In the genomic region with DNA sequence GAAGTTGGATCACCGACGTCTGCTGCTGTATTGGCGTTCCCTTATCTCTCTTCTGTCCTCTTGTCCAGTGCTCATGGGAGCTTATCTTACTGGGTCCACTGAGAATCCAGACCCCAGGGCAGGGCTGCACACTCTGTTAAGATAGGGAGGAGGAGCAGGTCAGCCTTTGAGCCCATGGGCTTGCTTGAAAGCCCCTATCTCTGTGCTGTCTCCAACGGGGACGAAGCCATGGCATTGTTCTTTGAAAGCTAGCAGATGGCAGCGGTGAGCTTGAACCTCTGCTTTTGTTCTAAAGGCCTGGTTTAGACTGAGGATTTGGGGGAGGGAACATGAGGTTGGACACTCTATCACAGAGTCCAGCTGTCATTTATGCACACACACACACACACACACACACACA, we compare ENCODE assay signal across 17 mouse cellular contexts.
DNase-seq lines count a peak whose midpoint lies in the region; ATAC-seq and TF ChIP-seq lines count a peak whose summit lies in the region.
"Had no signal": no experiment of that assay in that cellular context is flagged by ENCODE, and none has a peak within 500 bp of the region (broad histone marks: within the 10 kb centered on the region; RNA-seq: fewer than 3 reads in every experiment).

No protein-coding gene starts in this region.

- no peak overlapping the region for H3K9ac ChIP-seq in heart, embryonic 11.5 days (ENCODE audit: low read depth, low read length)
- H3K9ac ChIP-seq in midbrain, embryonic 14.5 days (replicated peaks; ENCODE audit: low read length), result no peak overlapping the region
- H3K9ac ChIP-seq: forebrain, postnatal 0 days; intestine, embryonic 15.5 days; limb, embryonic 15.5 days; liver, embryonic 15.5 days had no signal

- no peak for TF ChIP-seq CTCF in brain, embryonic 14.5 days (IDR thresholded peaks at IDR 0.05; ENCODE audit: borderline replicate concordance, extremely low read depth, insufficient read depth, insufficient read length)

- H3K27ac ChIP-seq in heart, embryonic 11.5 days (ENCODE audit: low read depth, low read length), result no peak overlapping the region
- 0 out of 2 replicates have a peak overlapping the region, but pooled peaks have one; percentile 26 for H3K27ac ChIP-seq in midbrain, embryonic 14.5 days (replicated peaks; ENCODE audit: low read depth, low read length)
- H3K27ac ChIP-seq: intestine, embryonic 15.5 days; limb, embryonic 15.5 days; liver, embryonic 15.5 days had no signal

- no peaks in the 10 kb centered on the region for H3K27me3 ChIP-seq in heart, embryonic 11.5 days (ENCODE audit: control insufficient read depth, insufficient read depth, low read length)
- H3K27me3 ChIP-seq in midbrain, embryonic 14.5 days (ENCODE audit: control insufficient read depth, insufficient read depth, low read length), result no peaks in the 10 kb centered on the region
- H3K27me3 ChIP-seq: intestine, embryonic 15.5 days; limb, embryonic 15.5 days; liver, embryonic 15.5 days had no signal

- 0 out of 2 replicates have a peak, but pooled peaks have one; percentile 57 for ATAC-seq in heart, embryonic 11.5 days (replicated peaks; ENCODE audit: insufficient number of reproducible peaks, low FRiP score, low TSS enrichment)
- ATAC-seq in midbrain, embryonic 14.5 days (ENCODE audit: low FRiP score, low TSS enrichment), result peak; percentile 57; the same call in 1 of the 2 replicates
- ATAC-seq: forebrain, postnatal 0 days; intestine, embryonic 15.5 days had no signal

- no peak for DNase-seq in heart, postnatal 14 days
- DNase-seq in brain, embryonic 14.5 days (ENCODE audit: low read depth), result peak; percentile 53
- DNase-seq in embryo, embryonic 10.5 days (ENCODE audit: low spot score), result peak; percentile 47
- peak; percentile 44 for DNase-seq in midbrain, embryonic 14.5 days
- no peak for DNase-seq in cerebellum, adult 9-11 months
- no peak for DNase-seq in gastrocnemius, adult 8-10 months (ENCODE audit: low spot score in 2 of 2)
- DNase-seq: adrenal gland, adult 2 months; cerebellum, adult 9-10 months; forebrain, postnatal 0 days; kidney, adult 9 months; kidney, postnatal 25 days; thymus, adult 2 months had no signal

- H3K36me3 ChIP-seq in heart, embryonic 11.5 days (ENCODE audit: control insufficient read depth, insufficient read depth, low read length), result no peaks in the 10 kb centered on the region
- no peaks in the 10 kb centered on the region for H3K36me3 ChIP-seq in midbrain, embryonic 14.5 days (ENCODE audit: control insufficient read depth, insufficient read depth, low read length)
- H3K36me3 ChIP-seq: intestine, embryonic 15.5 days; limb, embryonic 15.5 days; liver, embryonic 15.5 days had no signal

- peak overlapping the region; percentile 6; the same call in 1 of the 2 replicates for H3K4me2 ChIP-seq in heart, embryonic 11.5 days
- no peak overlapping the region for H3K4me2 ChIP-seq in midbrain, embryonic 14.5 days (ENCODE audit: low read length)
- H3K4me2 ChIP-seq: intestine, embryonic 15.5 days; limb, embryonic 15.5 days; liver, embryonic 15.5 days had no signal

- no peaks in the 10 kb centered on the region for H3K9me3 ChIP-seq in heart, embryonic 11.5 days (replicated peaks; ENCODE audit: control insufficient read depth, low read length)
- no peaks in the 10 kb centered on the region for H3K9me3 ChIP-seq in midbrain, embryonic 14.5 days (ENCODE audit: control insufficient read depth, low read length)
- H3K9me3 ChIP-seq: intestine, embryonic 15.5 days; limb, embryonic 15.5 days; liver, embryonic 15.5 days had no signal

- peaks cover 12% of the 10 kb centered on the region for H3K4me1 ChIP-seq in heart, embryonic 11.5 days (ENCODE audit: control insufficient read depth, insufficient read depth, low read length)
- peaks cover 17% of the 10 kb centered on the region for H3K4me1 ChIP-seq in midbrain, embryonic 14.5 days (ENCODE audit: control insufficient read depth, insufficient read depth, low read length)
- H3K4me1 ChIP-seq: intestine, embryonic 15.5 days; limb, embryonic 15.5 days; liver, embryonic 15.5 days had no signal

- WGBS in heart, embryonic 11.5 days (ENCODE audit: insufficient replicate concordance), result 11% methylated on average over 6 of the region's 6 CpGs
- WGBS in midbrain, embryonic 14.5 days, result 16% methylated on average over 6 of the region's 6 CpGs

- TF ChIP-seq POLR2A in brain, embryonic 14.5 days (IDR thresholded peaks at IDR 0.05; ENCODE audit: borderline replicate concordance, extremely low read depth, insufficient read depth, insufficient read length, poor library complexity, severe bottlenecking), result no peak

- intact Hi-C loops in heart, postnatal 14 days (cut with DNase I), result no loop called here

- no peak overlapping the region for H3K4me3 ChIP-seq in heart, embryonic 11.5 days (ENCODE audit: low read depth, low read length)
- H3K4me3 ChIP-seq in midbrain, embryonic 14.5 days (replicated peaks; ENCODE audit: low read depth, low read length), result no peak overlapping the region
- H3K4me3 ChIP-seq: erythroblast, embryonic 14.5 days; intestine, embryonic 15.5 days; limb, embryonic 15.5 days; liver, embryonic 15.5 days had no signal

Comparison
In these comparisons a context has a peak if more than half of its experiments do, and no peak if none do; other contexts are left out.
1. DNase-seq: peak in brain, embryonic 14.5 days (single experiment), embryo, embryonic 10.5 days (single experiment) and midbrain, embryonic 14.5 days (single experiment); none in heart, postnatal 14 days (0 of 2), cerebellum, adult 9-11 months (single experiment) and gastrocnemius, adult 8-10 months (0 of 2).